Mouse (Mus musculus) forebrain, embryonic 14.5 days (tissue): ENCODE measurements at regions not wholly inside any gene's neighbourhood (a gene's known extent, or its start where the extent isn't known, plus 50 kb on each side); places are given as distances from the start of the nearest gene placed in this dataset.

Source experiments
- ATAC-seq: fragments of 200-750 bp; cut with Nextera tagmentation; 2 replicates; pipeline ENCODE4 v1.8.0; 2017; ENCODE audit warnings: mild to moderate bottlenecking, moderate library complexity
- DNase-seq: peaks from one replicate; pipeline ENCODE4 v3.0.0-alpha.2; 2015; ENCODE audit warnings: low spot score
- H3K27ac ChIP-seq: fragments of 300-500 bp; sonication (generic); 2 replicates; pipeline ENCODE4 v1.5.1; 2014; ENCODE audit warnings: low read depth, mild to moderate bottlenecking, control low read depth, low read length, moderate library complexity
- H3K27me3 ChIP-seq: fragments of 300-500 bp; sonication (generic); replicated peaks from 2 replicates; pipeline ENCODE4 v1.6.1; 2014; ENCODE audit warnings: low read length, control low read depth, mixed read lengths; ENCODE audit not compliant: control insufficient read depth, insufficient read depth
- H3K36me3 ChIP-seq: fragments of 300-500 bp; sonication (generic); 2 replicates; pipeline ENCODE4 v1.6.1; 2014; ENCODE audit warnings: low read length, control low read depth; ENCODE audit not compliant: control insufficient read depth, insufficient read depth
- H3K4me1 ChIP-seq: fragments of 300-500 bp; sonication (generic); 2 replicates; pipeline ENCODE4 v1.6.1; 2014; ENCODE audit warnings: antibody characterized with exemption, low read length, control low read depth; ENCODE audit not compliant: control insufficient read depth, insufficient read depth
- H3K4me2 ChIP-seq: fragments of 300-500 bp; sonication (generic); 2 replicates; pipeline ENCODE4 v1.6.1; 2014; ENCODE audit warnings: mild to moderate bottlenecking, control low read depth, low read length
- H3K4me3 ChIP-seq: fragments of 300-500 bp; sonication (generic); 2 replicates; pipeline ENCODE4 v1.5.1; 2014; ENCODE audit warnings: low read depth, low read length, control low read depth
- H3K9ac ChIP-seq: fragments of 300-500 bp; sonication (generic); 2 replicates; pipeline ENCODE4 v1.6.1; 2014; ENCODE audit warnings: mild to moderate bottlenecking, low read length, control low read depth, moderate library complexity
- H3K9me3 ChIP-seq: fragments of 300-500 bp; sonication (generic); replicated peaks from 2 replicates; pipeline ENCODE4 v1.6.1; 2016; ENCODE audit warnings: low read length, control low read depth, mixed read lengths; ENCODE audit not compliant: control insufficient read depth
- WGBS: fragments of 180-500 bp; shearing (Covaris S2); extraction: QIAGEN DNeasy Blood & Tissue Kit; methylation state at CpG from one replicate; pipeline ENCODE4 v1.1.7; 2014; 5-methylcytosine and 5-hydroxymethylcytosine counted together

GRCm38 (mm10) chr12:10874589-10875554 lies 276.0 kb downstream of the Kcns3 start:
- Histone ChIP-seq H3K4me2 (peak overlapping the region; percentile 30), H3K27ac (peak overlapping the region; percentile 53; the same call in 1 of the 2 replicates)

GRCm38 (mm10) chr12:10873716-10874401 lies 277.0 kb downstream of the Kcns3 start:
- Histone ChIP-seq H3K9me3 (no peaks in the 10 kb centered on the region), H3K27ac (no peak overlapping the region), H3K4me2 (no peak overlapping the region), H3K36me3 (no peaks in the 10 kb centered on the region), H3K9ac (no peak overlapping the region), H3K4me3 (no peak overlapping the region), H3K27me3 (no peaks in the 10 kb centered on the region), H3K4me1 (peaks cover 13% of the 10 kb centered on the region)
- peak; percentile 21; the same call in 1 of the 2 replicates for ATAC-seq
- peak; percentile 58 for DNase-seq
- 43% methylated on average over 4 of the region's 4 CpGs for WGBS

More at GRCm38 (mm10) chr12:10874589-10875554, 276.0 kb downstream of the Kcns3 start:
- Histone ChIP-seq H3K4me1 (peaks cover 13% of the 10 kb centered on the region), H3K27me3 (no peaks in the 10 kb centered on the region), H3K9me3 (no peaks in the 10 kb centered on the region), H3K4me3 (no peak overlapping the region), H3K9ac (no peak overlapping the region), H3K36me3 (no peaks in the 10 kb centered on the region)
- ATAC-seq (peak; percentile 97), DNase-seq (peak; percentile 92)
- 5% methylated on average over 9 of the region's 9 CpGs for WGBS

- H3K4me1 ChIP-seq = no peaks in the 10 kb centered on the region
- DNase-seq = peak; percentile 4
- H3K9me3 ChIP-seq = no peaks in the 10 kb centered on the region
- WGBS = 81% methylated on average over 15 of the region's 15 CpGs
- H3K4me3 ChIP-seq = no peak overlapping the region
- peak; percentile 33; the same call in 1 of the 2 replicates for ATAC-seq
- no peaks in the 10 kb centered on the region for H3K27me3 ChIP-seq
- no peak overlapping the region for H3K4me2 ChIP-seq
- H3K36me3 ChIP-seq = no peaks in the 10 kb centered on the region
- no peak overlapping the region for H3K27ac ChIP-seq
- no peak overlapping the region for H3K9ac ChIP-seq
These were observed 282.9 kb downstream of the Kcns3 start for GRCm38 (mm10) chr12:10867674-10868635.

- no peak overlapping the region for H3K27ac ChIP-seq
- H3K9ac ChIP-seq = no peak overlapping the region
- no peak overlapping the region for H3K4me3 ChIP-seq
- peak; percentile 79 for DNase-seq
- ATAC-seq = peak; percentile 66; the same call in 1 of the 2 replicates
- H3K9me3 ChIP-seq = no peaks in the 10 kb centered on the region
- H3K4me2 ChIP-seq = no peak overlapping the region
- no peaks in the 10 kb centered on the region for H3K36me3 ChIP-seq
- no peaks in the 10 kb centered on the region for H3K27me3 ChIP-seq
- 44% methylated on average over 3 of the region's 3 CpGs for WGBS
- no peaks in the 10 kb centered on the region for H3K4me1 ChIP-seq
These were observed 283.8 kb downstream of the Kcns3 start for GRCm38 (mm10) chr12:10866907-10867538.

GRCm38 (mm10) chr12:10865294-10865693 lies 285.6 kb downstream of the Kcns3 start:
- H3K4me2 ChIP-seq = no peak overlapping the region
- no peaks in the 10 kb centered on the region for H3K36me3 ChIP-seq
- no peak for DNase-seq
- ATAC-seq = no peak
- H3K4me1 ChIP-seq = no peaks in the 10 kb centered on the region
- no peak overlapping the region for H3K4me3 ChIP-seq
- H3K9ac ChIP-seq = no peak overlapping the region
- no peaks in the 10 kb centered on the region for H3K9me3 ChIP-seq
- no peaks in the 10 kb centered on the region for H3K27me3 ChIP-seq
- no peak overlapping the region for H3K27ac ChIP-seq
- WGBS = 97% methylated on average over 2 of the region's 2 CpGs

- Histone ChIP-seq H3K4me2 (no peak overlapping the region), H3K9me3 (no peaks in the 10 kb centered on the region), H3K4me1 (no peaks in the 10 kb centered on the region), H3K9ac (no peak overlapping the region), H3K27ac (no peak overlapping the region), H3K4me3 (no peak overlapping the region), H3K27me3 (no peaks in the 10 kb centered on the region), H3K36me3 (no peaks in the 10 kb centered on the region)
- DNase-seq = peak; percentile 28
- ATAC-seq = peak; percentile 75; the same call in 1 of the 2 replicates
- 73% methylated on average over 2 of the region's 2 CpGs for WGBS
These were observed 330.5 kb downstream of the Kcns3 start for GRCm38 (mm10) chr12:10820335-10820734.

- no peak overlapping the region for H3K27ac ChIP-seq
- no peaks in the 10 kb centered on the region for H3K36me3 ChIP-seq
- no peak overlapping the region for H3K9ac ChIP-seq
- ATAC-seq (peak; percentile 37; the same call in 1 of the 2 replicates), DNase-seq (no peak)
- no peaks in the 10 kb centered on the region for H3K4me1 ChIP-seq
- no peaks in the 10 kb centered on the region for H3K9me3 ChIP-seq
- H3K27me3 ChIP-seq = no peaks in the 10 kb centered on the region
- H3K4me2 ChIP-seq = no peak overlapping the region
- 43% methylated on average over 2 of the region's 2 CpGs for WGBS
- H3K4me3 ChIP-seq = no peak overlapping the region
These were observed 332.8 kb downstream of the Kcns3 start for GRCm38 (mm10) chr12:10818083-10818482.

- Histone ChIP-seq H3K9me3 (no peaks in the 10 kb centered on the region), H3K36me3 (no peaks in the 10 kb centered on the region), H3K4me1 (no peaks in the 10 kb centered on the region), H3K9ac (no peak overlapping the region), H3K4me2 (no peak overlapping the region), H3K4me3 (no peak overlapping the region), H3K27me3 (no peaks in the 10 kb centered on the region), H3K27ac (no peak overlapping the region)
- peak; percentile 51 for DNase-seq
- peak; percentile 48; the same call in 1 of the 2 replicates for ATAC-seq
- WGBS = 73% methylated on average over 2 of the region's 2 CpGs
These were observed 333.3 kb downstream of the Kcns3 start for GRCm38 (mm10) chr12:10817516-10817915.
